Comparison of ENCODE assay signal across 20 mouse cellular contexts in the genomic region with DNA sequence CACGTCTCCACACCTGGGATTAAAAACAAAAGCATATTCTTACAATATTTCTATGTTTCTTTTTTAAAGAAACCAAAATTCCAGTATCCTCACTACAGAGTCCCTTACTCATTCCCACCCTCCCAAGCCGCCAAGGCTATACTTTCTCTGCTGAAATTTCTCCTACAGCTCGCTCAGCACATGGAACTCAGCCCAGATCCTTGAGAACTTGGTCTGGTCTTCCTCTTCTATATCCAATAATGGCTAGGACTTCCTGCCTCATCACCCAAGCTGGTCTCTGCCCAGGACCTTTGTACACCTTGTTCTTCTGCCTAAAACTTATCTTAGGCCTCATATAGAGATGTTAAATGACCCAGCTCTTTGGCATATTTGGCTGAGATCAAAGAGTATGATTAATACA. TPM values are rescaled to one million over a fixed set of nuclear protein-coding genes. Genes with fewer than 3 reads are reported as not detected.
DNase-seq lines count a peak whose midpoint lies in the region; ATAC-seq and TF ChIP-seq lines count a peak whose summit lies in the region.
"Had no signal": no experiment of that assay in that cellular context is flagged by ENCODE, and none has a peak within 500 bp of the region (broad histone marks: within the 10 kb centered on the region; RNA-seq: fewer than 3 reads in every experiment).

No protein-coding gene starts in this region.

- H3K4me1 ChIP-seq in forebrain, embryonic 10.5 days, result peaks cover 24% of the 10 kb centered on the region
- H3K4me1 ChIP-seq in forebrain, embryonic 15.5 days, result peaks cover 16% of the 10 kb centered on the region
- H3K4me1 ChIP-seq in hindbrain, embryonic 11.5 days (replicated peaks; ENCODE audit: control insufficient read depth, insufficient read depth, low read length), result no peaks in the 10 kb centered on the region
- peaks cover 8% of the 10 kb centered on the region for H3K4me1 ChIP-seq in hindbrain, embryonic 16.5 days (ENCODE audit: control insufficient read depth, insufficient read depth, low read depth, low read length)
- H3K4me1 ChIP-seq in stomach, postnatal 0 days (replicated peaks; ENCODE audit: control insufficient read depth, insufficient read depth), result no peaks in the 10 kb centered on the region

- H3K27ac ChIP-seq in forebrain, embryonic 10.5 days, result 0 out of 2 replicates have a peak overlapping the region, but pooled peaks have one; percentile 58
- no peak overlapping the region for H3K27ac ChIP-seq in forebrain, embryonic 15.5 days (replicated peaks)
- H3K27ac ChIP-seq in hindbrain, embryonic 11.5 days (ENCODE audit: low read depth, low read length), result 0 out of 2 replicates have a peak overlapping the region, but pooled peaks have one; percentile 17
- H3K27ac ChIP-seq in hindbrain, embryonic 16.5 days (ENCODE audit: low read depth, low read length), result no peak overlapping the region
- H3K27ac ChIP-seq in stomach, postnatal 0 days (replicated peaks), result no peak overlapping the region
- H3K27ac ChIP-seq: heart, embryonic 13.5 days; hindbrain, embryonic 13.5 days had no signal

- no peak for TF ChIP-seq EP300 in stomach, postnatal 0 days (optimal IDR thresholded peaks at IDR 0.05)

- no peaks in the 10 kb centered on the region for H3K9me3 ChIP-seq in forebrain, embryonic 10.5 days
- H3K9me3 ChIP-seq in forebrain, embryonic 15.5 days, result no peaks in the 10 kb centered on the region
- no peaks in the 10 kb centered on the region for H3K9me3 ChIP-seq in hindbrain, embryonic 11.5 days (ENCODE audit: control insufficient read depth, low read length)
- no peaks in the 10 kb centered on the region for H3K9me3 ChIP-seq in hindbrain, embryonic 16.5 days (ENCODE audit: control insufficient read depth, low read length)
- no peaks in the 10 kb centered on the region for H3K9me3 ChIP-seq in stomach, postnatal 0 days (ENCODE audit: control insufficient read depth, low read length)
- H3K9me3 ChIP-seq: embryonic facial prominence, embryonic 10.5 days; heart, embryonic 13.5 days; hindbrain, embryonic 13.5 days had no signal

- H3K4me3 ChIP-seq in forebrain, embryonic 10.5 days, result no peak overlapping the region
- no peak overlapping the region for H3K4me3 ChIP-seq in forebrain, embryonic 15.5 days
- no peak overlapping the region for H3K4me3 ChIP-seq in hindbrain, embryonic 11.5 days (ENCODE audit: low read depth, low read length)
- H3K4me3 ChIP-seq in hindbrain, embryonic 16.5 days (ENCODE audit: low read length), result no peak overlapping the region
- no peak overlapping the region for H3K4me3 ChIP-seq in stomach, postnatal 0 days (ENCODE audit: low read depth, low read length)
- H3K4me3 ChIP-seq: embryonic facial prominence, embryonic 10.5 days; heart, embryonic 13.5 days; hindbrain, embryonic 13.5 days had no signal

- no peak for TF ChIP-seq CTCF in stomach, postnatal 0 days (IDR thresholded peaks at IDR 0.05; ENCODE audit: low read depth)

- no peak for ATAC-seq in forebrain, embryonic 15.5 days (replicated peaks)
- ATAC-seq in hindbrain, embryonic 11.5 days (ENCODE audit: low FRiP score), result no peak
- no peak for ATAC-seq in hindbrain, embryonic 16.5 days
- ATAC-seq in stomach, postnatal 0 days (ENCODE audit: low FRiP score, low TSS enrichment), result no peak
- no peak for ATAC-seq in megakaryocyte-erythroid progenitor cell, adult 5-6 weeks (replicated peaks; ENCODE audit: low FRiP score, low TSS enrichment, poor library complexity, severe bottlenecking)
- ATAC-seq: forebrain, embryonic 14.5 days; intestine, postnatal 0 days had no signal

- no peak overlapping the region for H3K9ac ChIP-seq in forebrain, embryonic 15.5 days (replicated peaks)
- no peak overlapping the region for H3K9ac ChIP-seq in hindbrain, embryonic 11.5 days (ENCODE audit: low read depth, low read length)
- no peak overlapping the region for H3K9ac ChIP-seq in hindbrain, embryonic 16.5 days (ENCODE audit: low read depth, low read length)
- no peak overlapping the region for H3K9ac ChIP-seq in stomach, postnatal 0 days (ENCODE audit: low read length)
- H3K9ac ChIP-seq: heart, embryonic 13.5 days; hindbrain, embryonic 13.5 days had no signal

- 80% methylated on average over 3 of the region's 3 CpGs for WGBS in forebrain, embryonic 10.5 days
- 75% methylated on average over 3 of the region's 3 CpGs for WGBS in forebrain, embryonic 15.5 days
- WGBS in hindbrain, embryonic 11.5 days, result 65% methylated on average over 3 of the region's 3 CpGs
- 78% methylated on average over 3 of the region's 3 CpGs for WGBS in hindbrain, embryonic 16.5 days
- WGBS in stomach, postnatal 0 days, result 63% methylated on average over 3 of the region's 3 CpGs

- peaks cover 53% of the 10 kb centered on the region for H3K27me3 ChIP-seq in forebrain, embryonic 10.5 days (ENCODE audit: poor library complexity, severe bottlenecking)
- H3K27me3 ChIP-seq in forebrain, embryonic 15.5 days, result 0 out of 2 replicates have a peak, but pooled peaks cover 3% of the 10 kb centered on the region
- H3K27me3 ChIP-seq in hindbrain, embryonic 11.5 days (ENCODE audit: control insufficient read depth, insufficient read depth, low read length), result no peaks in the 10 kb centered on the region
- H3K27me3 ChIP-seq in hindbrain, embryonic 16.5 days (replicated peaks; ENCODE audit: control insufficient read depth, insufficient read depth, low read length), result no peaks in the 10 kb centered on the region
- no peaks in the 10 kb centered on the region for H3K27me3 ChIP-seq in stomach, postnatal 0 days (ENCODE audit: control insufficient read depth, insufficient read depth, low read length)
- H3K27me3 ChIP-seq: hindbrain, embryonic 13.5 days had no signal

- H3K4me2 ChIP-seq in forebrain, embryonic 15.5 days (replicated peaks), result no peak overlapping the region
- H3K4me2 ChIP-seq in hindbrain, embryonic 11.5 days (replicated peaks; ENCODE audit: low read depth, low read length), result no peak overlapping the region
- H3K4me2 ChIP-seq in hindbrain, embryonic 16.5 days (ENCODE audit: low read length), result no peak overlapping the region
- H3K4me2 ChIP-seq in stomach, postnatal 0 days (replicated peaks; ENCODE audit: low read depth), result no peak overlapping the region
- H3K4me2 ChIP-seq: heart, embryonic 13.5 days; hindbrain, embryonic 13.5 days had no signal

- no peaks in the 10 kb centered on the region for H3K36me3 ChIP-seq in forebrain, embryonic 10.5 days (replicated peaks)
- no peaks in the 10 kb centered on the region for H3K36me3 ChIP-seq in forebrain, embryonic 15.5 days
- no peaks in the 10 kb centered on the region for H3K36me3 ChIP-seq in hindbrain, embryonic 11.5 days (ENCODE audit: control insufficient read depth, insufficient read depth, low read length)
- H3K36me3 ChIP-seq in hindbrain, embryonic 16.5 days (ENCODE audit: control insufficient read depth, insufficient read depth, low read length), result no peaks in the 10 kb centered on the region
- no peaks in the 10 kb centered on the region for H3K36me3 ChIP-seq in stomach, postnatal 0 days (ENCODE audit: control insufficient read depth, insufficient read depth, low read length)
- H3K36me3 ChIP-seq: embryonic facial prominence, embryonic 10.5 days; heart, embryonic 13.5 days; hindbrain, embryonic 13.5 days had no signal

- DNase-seq in forebrain, embryonic 10.5 days (ENCODE audit: extremely low spot score, low spot score), result no peak
- DNase-seq in hindbrain, embryonic 11.5 days (ENCODE audit: low spot score), result no peak
- DNase-seq in cerebellum, adult 9-11 months, result peak; percentile 20
- DNase-seq in cerebellum, postnatal 25 days, result peak; percentile 50 to 53
- no peak for DNase-seq in stomach, postnatal 0 days (ENCODE audit: low spot score)
- DNase-seq: adrenal gland, adult 8-10 months; adrenal gland, postnatal 36 days; gastrocnemius, postnatal 10 days; heart, postnatal 36 days; kidney, adult 8-10 months had no signal

RNA-seq across cellular contexts. Expression of a gene that starts 37.3 kb away (rescaled TPM):
- 0.44 and 0.67 TPM in 2 replicates for polyA plus RNA-seq in forebrain, embryonic 10.5 days (2016; fragmentation: Nextera tagmentation; extraction: Ambion mirVana)
- 12.8 and 14.2 TPM in 2 replicates for polyA plus RNA-seq in forebrain, embryonic 15.5 days (2015; fragmentation: Nextera tagmentation; extraction: Ambion mirVana)
- polyA plus RNA-seq in hindbrain, embryonic 11.5 days (2014; fragmentation: Nextera tagmentation; extraction: Ambion mirVana), result 4.3 and 4.6 TPM in 2 replicates
- polyA plus RNA-seq in hindbrain, embryonic 16.5 days (2015; fragmentation: Nextera tagmentation; extraction: Ambion mirVana), result 24.9 and 26.0 TPM in 2 replicates
- polyA plus RNA-seq in stomach, postnatal 0 days (2015; fragmentation: Nextera tagmentation; extraction: Ambion mirVana), result 0.18 and 0.29 TPM in 2 replicates
- not detected in 2 replicates for total RNA-seq in megakaryocyte-erythroid progenitor cell, adult 5-6 weeks (2014; fragmentation: Nextera tagmentation)
- not detected in 2 replicates for total RNA-seq in megakaryocyte-erythroid progenitor cell, adult 5-6 weeks (2017)
- total RNA-seq: heart, adult 8-10 months; heart, postnatal 36 days had no signal
- polyA plus RNA-seq: heart, embryonic 13.5 days; heart, postnatal 0 days had no signal

RNA-seq across cellular contexts. Expression of a gene that starts 58.6 kb away (rescaled TPM):
- 19.6 and 20.5 TPM in 2 replicates for polyA plus RNA-seq in forebrain, embryonic 10.5 days (2016; fragmentation: Nextera tagmentation; extraction: Ambion mirVana)
- polyA plus RNA-seq in forebrain, embryonic 15.5 days (2015; fragmentation: Nextera tagmentation; extraction: Ambion mirVana), result 26.4 and 30.8 TPM in 2 replicates
- polyA plus RNA-seq in hindbrain, embryonic 11.5 days (2014; fragmentation: Nextera tagmentation; extraction: Ambion mirVana), result 15.8 and 17.5 TPM in 2 replicates
- 10.7 and 13.6 TPM in 2 replicates for polyA plus RNA-seq in hindbrain, embryonic 16.5 days (2015; fragmentation: Nextera tagmentation; extraction: Ambion mirVana)
- polyA plus RNA-seq in stomach, postnatal 0 days (2015; fragmentation: Nextera tagmentation; extraction: Ambion mirVana), result 6.2 and 6.4 TPM in 2 replicates
- total RNA-seq in megakaryocyte-erythroid progenitor cell, adult 5-6 weeks (2014; fragmentation: Nextera tagmentation), result 32.2 and 37.6 TPM in 2 replicates
- 3.1 and 9.8 TPM in 2 replicates for total RNA-seq in megakaryocyte-erythroid progenitor cell, adult 5-6 weeks (2017)

Comparison
In these comparisons a context has a peak if more than half of its experiments do, and no peak if none do; other contexts are left out.
1. H3K27ac ChIP-seq: peak in forebrain, embryonic 10.5 days (single experiment) and hindbrain, embryonic 11.5 days (single experiment); none in forebrain, embryonic 15.5 days (single experiment), hindbrain, embryonic 16.5 days (single experiment) and stomach, postnatal 0 days (single experiment).
2. DNase-seq: peak in cerebellum, adult 9-11 months (single experiment) and cerebellum, postnatal 25 days (2 of 2); none in forebrain, embryonic 10.5 days (single experiment), hindbrain, embryonic 11.5 days (single experiment) and stomach, postnatal 0 days (single experiment).